Mouse (Mus musculus) embryonic facial prominence, embryonic 14.5 days (tissue): Measurements from ENCODE around the gene Prkce. TPM values are rescaled to one million over a fixed set of nuclear protein-coding genes. Genes with fewer than 3 reads are reported as not detected.

ENCODE experiments used
- ATAC-seq: fragments of 200-750 bp; cut with Nextera tagmentation; 2 replicates; pipeline ENCODE4 v1.8.0; 2017; ENCODE audit warnings: low read depth, moderate number of reproducible peaks, moderate TSS enrichment
- DNase-seq: peaks from one replicate; pipeline ENCODE4 v3.0.0-alpha.2; 2015; ENCODE audit warnings: low spot score
- H3K27ac ChIP-seq: fragments of 300-500 bp; sonication (generic); replicated peaks from 2 replicates; pipeline ENCODE4 v1.5.1; 2014; ENCODE audit warnings: low read depth, mild to moderate bottlenecking, low read length, moderate library complexity
- H3K27me3 ChIP-seq: fragments of 300-500 bp; sonication (generic); replicated peaks from 2 replicates; pipeline ENCODE4 v1.6.1; 2014; ENCODE audit warnings: low read length; ENCODE audit not compliant: control insufficient read depth, insufficient read depth
- H3K36me3 ChIP-seq: fragments of 300-500 bp; sonication (generic); 2 replicates; pipeline ENCODE4 v1.6.1; 2014; ENCODE audit warnings: low read length, mixed read lengths; ENCODE audit not compliant: control insufficient read depth, insufficient read depth
- H3K4me1 ChIP-seq: fragments of 300-500 bp; sonication (generic); 2 replicates; pipeline ENCODE4 v1.6.1; 2014; ENCODE audit warnings: antibody characterized with exemption, low read length; ENCODE audit not compliant: control insufficient read depth, insufficient read depth
- H3K4me2 ChIP-seq: fragments of 300-500 bp; sonication (generic); 2 replicates; pipeline ENCODE4 v1.6.1; 2014; ENCODE audit warnings: low read depth, mild to moderate bottlenecking, low read length, moderate library complexity, mixed read lengths
- H3K4me3 ChIP-seq: fragments of 300-500 bp; sonication (generic); 2 replicates; pipeline ENCODE4 v1.5.1; 2014; ENCODE audit warnings: low read depth, mild to moderate bottlenecking, low read length
- H3K9ac ChIP-seq: fragments of 300-500 bp; sonication (generic); 2 replicates; pipeline ENCODE4 v1.6.1; 2014; ENCODE audit warnings: low read depth, mild to moderate bottlenecking, low read length, moderate library complexity, mixed read lengths
- H3K9me3 ChIP-seq: fragments of 300-500 bp; sonication (generic); 2 replicates; pipeline ENCODE4 v1.6.1; 2016; ENCODE audit warnings: low read length; ENCODE audit not compliant: control insufficient read depth
- WGBS: fragments of 180-500 bp; shearing (Covaris S2); extraction: QIAGEN DNeasy Blood & Tissue Kit; methylation state at CpG from one replicate; pipeline ENCODE4 v1.1.7; 2014; 5-methylcytosine and 5-hydroxymethylcytosine counted together
- polyA plus RNA-seq: library from polyadenylated mRNA; unstranded; fragments of >200 nt; fragmentation: Nextera tagmentation; extraction: Ambion mirVana; gene quantifications from 2 replicates; pipeline ENCODE4 v1.2.1, GENCODE M21; 2014

The Prkce gene
- polyA plus RNA-seq, 1 experiment from 2014 or later, result 9.7 TPM

DNA sequence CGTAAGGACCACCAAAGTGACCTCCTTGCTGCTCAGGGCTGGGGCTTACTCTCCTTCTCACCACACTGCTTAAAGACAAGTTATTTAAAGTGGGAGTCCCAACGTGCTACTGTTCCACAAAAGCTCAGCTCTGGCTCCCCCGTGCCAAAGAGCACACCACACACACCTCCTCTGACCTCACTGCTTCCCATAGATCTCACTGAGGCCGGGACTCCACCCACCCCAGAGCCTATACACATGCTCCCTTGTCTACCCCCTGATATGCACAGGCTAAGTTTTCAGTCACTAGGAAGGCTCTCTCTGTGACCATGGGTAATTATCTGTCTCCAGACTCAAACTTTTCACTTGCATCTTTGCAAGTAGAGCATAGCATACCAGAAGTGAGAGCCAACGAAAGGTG lies 170.7 kb downstream of the Prkce start:
- H3K4me1 ChIP-seq, result peaks cover 6% of the 10 kb centered on the region; the same call in 1 of the 2 replicates
- H3K4me2 ChIP-seq, result no peak overlapping the region
- H3K9me3 ChIP-seq, result no peaks in the 10 kb centered on the region
- ATAC-seq (no peak), DNase-seq (no peak)
- no peaks in the 10 kb centered on the region for H3K36me3 ChIP-seq
- WGBS, result 57% methylated on average over 5 of the region's 5 CpGs
- H3K27ac ChIP-seq, result no peak overlapping the region
- H3K9ac ChIP-seq, result no peak overlapping the region
- no peaks in the 10 kb centered on the region for H3K27me3 ChIP-seq
- H3K4me3 ChIP-seq, result no peak overlapping the region

DNA sequence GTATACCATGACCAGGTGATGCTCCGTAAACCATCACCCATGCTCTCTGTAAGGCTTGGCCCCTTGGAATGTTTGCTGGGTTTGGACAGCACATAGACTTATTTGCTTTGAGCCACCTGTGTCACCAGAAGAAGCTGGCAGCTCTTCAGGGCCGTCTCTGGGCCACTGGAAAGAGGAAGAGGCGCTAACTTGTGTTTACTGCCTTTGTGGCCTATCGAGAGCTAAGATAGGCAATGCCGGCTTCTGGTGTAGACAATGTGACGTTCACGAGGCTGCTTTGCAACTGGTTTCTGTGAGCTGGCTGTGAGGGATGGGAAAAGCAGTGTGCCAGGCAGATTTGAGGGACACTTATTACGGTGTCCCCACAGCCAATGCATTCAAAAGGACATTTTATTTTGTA lies 176.4 kb downstream of the Prkce start:
- Histone ChIP-seq H3K9ac (no peak overlapping the region), H3K4me1 (peaks cover 12% of the 10 kb centered on the region), H3K27ac (no peak overlapping the region), H3K4me2 (no peak overlapping the region), H3K36me3 (no peaks in the 10 kb centered on the region), H3K9me3 (no peaks in the 10 kb centered on the region), H3K4me3 (no peak overlapping the region), H3K27me3 (no peaks in the 10 kb centered on the region)
- ATAC-seq, result no peak
- DNase-seq, result no peak
- 76% methylated on average over 8 of the region's 8 CpGs for WGBS

DNA sequence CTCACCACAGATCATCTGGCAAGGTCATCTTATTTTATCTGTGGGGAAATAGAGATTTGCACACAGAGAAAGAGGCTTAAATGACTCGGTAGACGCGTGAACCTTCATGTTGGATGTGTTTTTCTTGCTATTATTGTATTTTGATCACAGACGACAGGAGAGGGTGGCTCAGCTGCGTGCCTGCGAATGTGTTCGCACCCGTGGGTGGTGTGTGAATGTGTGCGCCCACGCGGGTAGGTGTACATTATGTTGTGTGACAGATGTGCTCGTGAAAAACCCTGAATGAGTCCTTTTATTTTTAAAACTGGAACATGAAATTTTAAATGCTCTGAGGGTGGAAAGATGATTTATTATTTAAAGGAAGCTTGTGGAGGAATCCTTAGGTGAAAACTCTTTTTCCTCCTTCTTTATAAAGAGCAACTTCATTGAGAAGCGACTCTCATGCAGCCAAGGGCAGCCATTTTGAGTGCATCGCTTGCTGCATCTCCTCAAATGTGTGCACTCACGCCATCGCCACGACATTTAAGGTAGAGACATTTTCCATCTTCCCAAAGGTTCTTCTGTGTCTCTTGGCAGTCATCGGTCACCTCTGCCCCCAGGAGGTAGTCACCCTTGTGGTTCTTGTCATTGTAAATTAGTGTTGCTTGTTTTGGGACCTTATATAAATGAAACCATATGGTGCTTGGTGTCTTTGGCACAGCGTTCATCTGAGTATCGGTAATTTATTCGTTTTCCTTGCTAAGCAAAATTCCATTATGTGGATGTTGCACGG lies 177.8 kb downstream of the Prkce start:
- H3K27me3 ChIP-seq, result no peaks in the 10 kb centered on the region
- H3K4me3 ChIP-seq, result no peak overlapping the region
- no peak overlapping the region; the same call in 1 of the 2 replicates for H3K4me2 ChIP-seq
- peak overlapping the region; percentile 44; the same call in 1 of the 2 replicates for H3K27ac ChIP-seq
- no peak for ATAC-seq
- no peak for DNase-seq
- no peaks in the 10 kb centered on the region for H3K9me3 ChIP-seq
- H3K36me3 ChIP-seq, result no peaks in the 10 kb centered on the region
- WGBS, result 67% methylated on average over 22 of the region's 22 CpGs
- no peak overlapping the region for H3K9ac ChIP-seq
- peaks cover 17% of the 10 kb centered on the region for H3K4me1 ChIP-seq

DNA sequence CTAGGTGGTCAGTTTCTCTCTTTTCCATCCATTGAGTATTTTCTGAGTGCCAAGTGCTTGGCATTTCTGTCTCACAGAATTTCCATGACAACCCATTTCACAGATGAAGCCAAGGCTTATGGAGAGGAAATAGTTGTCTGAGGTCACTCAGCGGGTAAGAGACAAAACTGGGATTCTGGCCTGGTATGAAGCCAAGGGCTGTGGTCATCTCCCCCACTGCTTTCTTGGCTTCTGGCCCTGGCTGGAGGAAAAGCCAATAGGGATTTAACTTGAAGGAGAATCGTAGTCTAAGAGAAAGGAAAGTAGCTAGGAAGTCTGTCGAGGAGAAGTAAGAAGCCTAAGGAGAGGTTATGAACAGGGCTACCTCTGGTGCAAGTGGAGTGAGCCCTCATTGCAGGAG lies 182.7 kb downstream of the Prkce start:
- 0 out of 2 replicates have a peak, but pooled peaks have one; percentile 4 for ATAC-seq
- no peaks in the 10 kb centered on the region for H3K9me3 ChIP-seq
- no peak overlapping the region for H3K9ac ChIP-seq
- H3K4me3 ChIP-seq, result no peak overlapping the region
- H3K36me3 ChIP-seq, result no peaks in the 10 kb centered on the region
- no peak overlapping the region for H3K4me2 ChIP-seq
- H3K27me3 ChIP-seq, result no peaks in the 10 kb centered on the region
- DNase-seq, result peak; percentile 67
- H3K27ac ChIP-seq, result 0 out of 2 replicates have a peak overlapping the region, but pooled peaks have one; percentile 40
- WGBS, result 49% methylated on average over 3 of the region's 3 CpGs
- peaks cover 24% of the 10 kb centered on the region for H3K4me1 ChIP-seq

DNA sequence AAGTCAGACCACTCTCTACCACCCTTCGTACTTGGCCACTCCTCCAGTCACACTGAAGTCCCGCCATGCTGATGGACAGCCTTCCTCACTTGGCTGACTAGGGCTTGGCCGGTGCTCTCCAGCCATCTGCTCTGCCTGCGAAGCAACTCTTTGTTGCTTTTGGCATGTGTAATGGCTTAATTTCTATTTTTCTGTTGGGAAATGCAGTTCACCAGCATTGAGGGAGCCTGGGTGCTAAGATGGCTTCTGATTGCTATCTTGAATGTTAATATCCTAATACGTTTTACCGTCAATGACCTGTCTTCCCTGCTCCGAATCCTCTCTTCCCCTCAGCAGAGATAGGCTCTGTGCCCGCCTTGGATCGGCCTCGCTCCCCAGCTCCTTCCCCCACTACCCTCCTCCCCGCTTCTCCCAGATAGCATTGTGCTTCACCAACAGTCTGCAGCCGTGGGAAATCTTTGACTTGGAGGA lies 183.2 kb downstream of the Prkce start:
- ATAC-seq (no peak), DNase-seq (no peak)
- H3K9ac ChIP-seq, result no peak overlapping the region

DNA sequence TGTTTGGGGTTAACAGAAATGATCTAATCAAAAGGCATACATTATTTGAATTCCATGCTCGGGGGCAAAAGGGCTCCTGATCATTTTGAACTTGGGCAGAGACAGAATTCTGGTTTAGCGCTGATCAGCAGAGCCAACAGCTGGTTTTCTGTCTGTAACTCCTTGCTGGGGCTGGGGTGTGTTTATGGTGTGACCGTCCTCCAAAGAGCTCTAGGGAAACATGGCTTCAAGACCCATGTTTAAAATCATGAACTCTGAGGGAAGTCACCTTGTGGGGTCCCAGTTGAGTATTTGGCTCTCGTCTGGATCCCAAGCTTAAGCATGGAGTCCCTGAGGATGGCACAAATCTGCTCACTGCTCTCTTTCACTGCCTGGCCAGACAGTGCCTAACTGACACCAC lies 183.7 kb downstream of the Prkce start:
- ATAC-seq (no peak), DNase-seq (no peak)
- Histone ChIP-seq H3K4me3 (no peak overlapping the region), H3K4me2 (no peak overlapping the region), H3K9ac (no peak overlapping the region), H3K9me3 (no peaks in the 10 kb centered on the region), H3K36me3 (no peaks in the 10 kb centered on the region), H3K27me3 (no peaks in the 10 kb centered on the region), H3K27ac (no peak overlapping the region), H3K4me1 (peaks cover 24% of the 10 kb centered on the region)
- 50% methylated on average over 4 of the region's 4 CpGs for WGBS

More for the DNA sequence above, 183.2 kb downstream of the Prkce start:
- Histone ChIP-seq H3K4me3 (no peak overlapping the region), H3K9me3 (no peaks in the 10 kb centered on the region), H3K27ac (peak overlapping the region; percentile 40; the same call in 1 of the 2 replicates), H3K4me1 (peaks cover 24% of the 10 kb centered on the region), H3K36me3 (no peaks in the 10 kb centered on the region), H3K27me3 (no peaks in the 10 kb centered on the region), H3K4me2 (no peak overlapping the region)
- 50% methylated on average over 12 of the region's 12 CpGs for WGBS

DNA sequence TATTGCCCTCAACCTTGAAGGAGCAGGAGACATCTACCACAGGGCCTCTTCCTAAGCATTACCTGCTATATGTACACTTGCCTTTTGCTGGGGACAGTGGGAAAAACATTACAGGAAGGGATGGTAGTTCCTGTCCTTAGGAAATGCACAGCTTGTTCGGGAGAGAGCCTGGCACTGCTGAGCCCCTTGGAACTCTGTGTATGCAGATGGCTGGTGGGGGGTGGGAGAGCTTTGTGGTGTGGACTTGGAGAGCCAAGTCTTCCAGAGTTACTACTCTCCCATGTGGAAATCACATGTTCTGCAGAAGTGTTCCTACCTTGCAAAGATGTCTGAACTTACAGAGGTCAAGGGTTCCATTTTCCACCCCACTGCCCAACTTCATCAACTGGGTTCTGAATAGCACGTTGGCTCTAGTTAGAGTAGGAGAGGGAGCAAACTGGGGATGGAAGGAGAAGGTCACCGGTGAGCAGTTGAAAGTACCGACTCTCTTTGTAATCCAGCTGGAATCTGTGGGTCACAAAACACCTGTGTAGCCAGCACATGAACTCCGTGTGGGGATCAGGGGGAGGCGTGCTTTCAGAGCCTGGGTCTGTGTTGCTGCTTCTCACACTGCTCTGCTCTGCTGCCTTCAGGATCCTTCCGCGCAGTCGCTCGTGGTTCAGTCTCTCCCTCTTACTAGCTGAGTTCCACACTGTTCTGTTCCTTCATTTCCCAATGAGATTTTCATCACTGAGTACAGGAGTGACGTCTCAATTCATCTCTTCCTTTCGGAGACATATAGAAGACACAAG lies 184.9 kb downstream of the Prkce start:
- Histone ChIP-seq H3K4me1 (peaks cover 22% of the 10 kb centered on the region), H3K9me3 (no peaks in the 10 kb centered on the region), H3K27me3 (no peaks in the 10 kb centered on the region), H3K4me3 (no peak overlapping the region), H3K36me3 (no peaks in the 10 kb centered on the region), H3K4me2 (no peak overlapping the region), H3K27ac (no peak overlapping the region), H3K9ac (no peak overlapping the region)
- no peak for ATAC-seq
- 70% methylated on average over 12 of the region's 12 CpGs for WGBS
- no peak for DNase-seq

DNA sequence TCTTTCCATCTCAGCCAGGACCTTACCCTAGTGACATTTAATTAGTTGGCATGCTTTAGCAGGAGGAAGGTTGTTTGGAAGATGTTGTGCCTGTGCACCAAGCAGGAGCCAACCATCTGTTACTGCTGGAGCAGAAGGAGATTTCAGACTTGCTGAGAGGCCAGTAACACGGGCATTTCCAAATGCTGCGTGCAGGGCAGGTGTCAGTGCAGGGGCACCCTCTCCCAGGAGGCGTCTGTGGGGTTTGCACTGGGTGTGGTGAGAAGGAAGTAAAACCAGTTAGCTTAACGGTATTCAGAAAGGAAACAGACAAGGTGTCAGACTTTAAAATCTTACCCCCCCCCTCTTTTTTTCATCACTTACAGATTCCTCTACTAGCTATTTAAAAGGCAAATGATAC lies 186.1 kb downstream of the Prkce start:
- Histone ChIP-seq H3K9ac (no peak overlapping the region), H3K27ac (no peak overlapping the region), H3K4me1 (peaks cover 31% of the 10 kb centered on the region), H3K9me3 (no peaks in the 10 kb centered on the region), H3K4me3 (no peak overlapping the region), H3K4me2 (no peak overlapping the region), H3K27me3 (no peaks in the 10 kb centered on the region), H3K36me3 (no peaks in the 10 kb centered on the region)
- no peak for DNase-seq
- no peak for ATAC-seq
- WGBS, result 45% methylated on average over 4 of the region's 4 CpGs
